Mouse (Mus musculus) embryonic fibroblast, embryonic 13.5 days (primary cell): Measurements from ENCODE around the gene Ntm.

ENCODE experiments used
- CTCF ChIP-seq: IDR thresholded peaks from 2 replicates; pipeline ENCODE4 v1.5.1; 2011; ENCODE audit warnings: mild to moderate bottlenecking, control low read depth, low read length, moderate library complexity, borderline replicate concordance; ENCODE audit not compliant: insufficient read depth
- POLR2A ChIP-seq: IDR thresholded peaks from 2 replicates; pipeline ENCODE4 v1.6.1; 2011; ENCODE audit warnings: low read depth, mild to moderate bottlenecking, control low read depth, low read length, moderate library complexity

DNA sequence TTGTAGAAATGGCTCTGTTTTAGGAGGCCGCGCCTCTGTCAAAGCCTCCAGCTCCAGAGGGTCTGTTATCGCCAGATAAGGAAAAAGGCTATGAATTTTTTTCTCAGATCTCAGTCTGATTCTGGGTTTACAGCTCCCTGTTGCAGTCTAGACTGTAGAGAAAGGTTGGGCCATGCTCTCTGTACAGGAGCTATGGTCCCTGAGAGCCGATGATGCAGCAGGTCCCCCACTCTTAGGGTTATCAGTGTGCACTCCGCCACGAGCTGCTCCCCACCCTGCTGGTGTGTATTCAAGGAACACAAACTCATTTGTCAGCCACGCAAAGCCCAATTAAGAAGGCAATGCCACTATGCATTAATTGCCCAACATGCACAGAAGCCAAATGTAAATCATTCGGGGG is 97.4 kb downstream of the Ntm start:
- TF ChIP-seq POLR2A, result no peak
- TF ChIP-seq CTCF, result no peak
